Mouse (Mus musculus) heart, embryonic 11.5 days (tissue): ENCODE data around the gene Mrpl11. TPM values are rescaled to one million over a fixed set of nuclear protein-coding genes. Genes with fewer than 3 reads are reported as not detected.

Experiments used
- ATAC-seq: fragments of 200-750 bp; cut with Nextera tagmentation; replicated peaks from 2 replicates; pipeline ENCODE4 v1.8.0; 2017; ENCODE audit warnings: moderate library complexity; ENCODE audit not compliant: insufficient number of reproducible peaks, low FRiP score, low TSS enrichment
- H3K27ac ChIP-seq: fragments of 300-500 bp; sonication (generic); 2 replicates; pipeline ENCODE4 v1.5.1; 2014; ENCODE audit warnings: mild to moderate bottlenecking, low read depth, low read length
- H3K27me3 ChIP-seq: fragments of 300-500 bp; sonication (generic); 2 replicates; pipeline ENCODE4 v1.6.1; 2014; ENCODE audit warnings: mild to moderate bottlenecking, low read length, mixed read lengths; ENCODE audit not compliant: control insufficient read depth, insufficient read depth
- H3K36me3 ChIP-seq: fragments of 300-500 bp; sonication (generic); 2 replicates; pipeline ENCODE4 v1.6.1; 2014; ENCODE audit warnings: mild to moderate bottlenecking, low read length, moderate library complexity, mixed read lengths; ENCODE audit not compliant: control insufficient read depth, insufficient read depth
- H3K4me1 ChIP-seq: fragments of 300-500 bp; sonication (generic); 2 replicates; pipeline ENCODE4 v1.6.1; 2014; ENCODE audit warnings: low read length; ENCODE audit not compliant: control insufficient read depth, insufficient read depth
- H3K4me2 ChIP-seq: fragments of 300-500 bp; sonication (generic); 2 replicates; pipeline ENCODE4 v1.6.1; 2014; ENCODE audit warnings: mild to moderate bottlenecking, moderate library complexity
- H3K4me3 ChIP-seq: fragments of 300-500 bp; sonication (generic); 2 replicates; pipeline ENCODE4 v1.5.1; 2014; ENCODE audit warnings: low read depth, low read length
- H3K9ac ChIP-seq: fragments of 300-500 bp; sonication (generic); 2 replicates; pipeline ENCODE4 v1.6.1; 2014; ENCODE audit warnings: mild to moderate bottlenecking, low read depth, low read length, moderate library complexity
- H3K9me3 ChIP-seq: fragments of 300-500 bp; sonication (generic); replicated peaks from 2 replicates; pipeline ENCODE4 v1.6.1; 2016; ENCODE audit warnings: low read length; ENCODE audit not compliant: control insufficient read depth
- WGBS: fragments of 180-500 bp; shearing (Covaris S2); extraction: QIAGEN DNeasy Blood & Tissue Kit; methylation state at CpG from one replicate; pipeline ENCODE4 v1.1.7; 2014; ENCODE audit not compliant: insufficient replicate concordance; 5-methylcytosine and 5-hydroxymethylcytosine counted together
- polyA plus RNA-seq: library from polyadenylated mRNA; unstranded; fragments of >200 nt; fragmentation: Nextera tagmentation; extraction: Ambion mirVana; gene quantifications from 2 replicates; pipeline ENCODE4 v1.2.1, GENCODE M21; 2014

The Mrpl11 gene
- 117 and 129 TPM in 2 replicates for polyA plus RNA-seq

- Histone ChIP-seq H3K27ac (peak within 1 kb of the TSS; percentile 79), H3K27me3 (no peaks in the 10 kb centered on the region)
Measured at GRCm38 (mm10) chr19:4961928-4962601, at the start of gene Mrpl11. Gene Mrpl11, plus strand, starts transcription at chr19:4962147.

DNA sequence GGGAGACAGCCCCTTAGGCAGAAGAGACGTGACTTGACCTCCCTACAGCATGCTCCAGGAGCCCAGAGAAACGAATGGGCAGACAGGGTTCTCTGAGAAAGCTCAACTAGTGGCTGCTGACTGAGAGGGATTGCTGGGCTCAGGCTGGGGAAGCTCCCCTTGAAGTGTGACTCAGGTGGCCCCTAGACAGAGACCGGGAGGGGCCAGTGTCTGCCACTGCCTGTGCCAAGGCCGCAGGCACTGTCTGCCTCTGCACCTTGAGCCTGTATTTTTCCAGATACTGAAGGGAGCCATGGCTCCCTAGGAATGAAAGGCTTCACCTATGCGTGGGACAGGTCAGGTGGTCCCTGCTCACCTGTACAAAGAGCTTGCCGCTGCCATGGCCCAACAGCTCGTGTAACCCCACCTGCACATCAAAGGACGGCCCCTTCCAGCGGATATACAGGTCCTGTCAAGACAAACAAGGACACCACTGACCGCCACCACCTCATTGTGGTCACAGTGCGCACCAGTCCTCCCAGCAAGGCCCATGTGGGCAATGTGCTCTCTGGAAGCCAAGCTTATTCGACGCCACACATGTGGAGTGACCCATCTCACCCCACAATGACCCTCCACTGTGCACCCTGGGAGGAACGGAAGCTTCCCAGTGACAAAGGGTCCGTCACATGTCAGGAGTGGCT, 45.9 kb upstream of the Mrpl11 start:
- Histone ChIP-seq H3K9ac (no peak overlapping the region), H3K27ac (no peak overlapping the region), H3K4me3 (no peak overlapping the region), H3K4me1 (no peaks in the 10 kb centered on the region), H3K4me2 (no peak overlapping the region), H3K36me3 (peaks cover 34% of the 10 kb centered on the region), H3K9me3 (no peaks in the 10 kb centered on the region), H3K27me3 (no peaks in the 10 kb centered on the region)
- ATAC-seq: no peak
- 90% methylated on average over 15 of the region's 15 CpGs for WGBS

More at GRCm38 (mm10) chr19:4961928-4962601, at the start of gene Mrpl11:
- Histone ChIP-seq H3K36me3 (peaks cover 18% of the 10 kb centered on the region), H3K9me3 (no peaks in the 10 kb centered on the region), H3K4me3 (peak within 1 kb of the TSS; percentile 95), H3K4me2 (peak within 1 kb of the TSS; percentile 74), H3K9ac (peak within 1 kb of the TSS; percentile 94), H3K4me1 (peaks cover 6% of the 10 kb centered on the region)
- WGBS: 0% methylated on average over 34 of the region's 34 CpGs
- ATAC-seq: peak; percentile 87; the same call in 1 of the 2 replicates

DNA sequence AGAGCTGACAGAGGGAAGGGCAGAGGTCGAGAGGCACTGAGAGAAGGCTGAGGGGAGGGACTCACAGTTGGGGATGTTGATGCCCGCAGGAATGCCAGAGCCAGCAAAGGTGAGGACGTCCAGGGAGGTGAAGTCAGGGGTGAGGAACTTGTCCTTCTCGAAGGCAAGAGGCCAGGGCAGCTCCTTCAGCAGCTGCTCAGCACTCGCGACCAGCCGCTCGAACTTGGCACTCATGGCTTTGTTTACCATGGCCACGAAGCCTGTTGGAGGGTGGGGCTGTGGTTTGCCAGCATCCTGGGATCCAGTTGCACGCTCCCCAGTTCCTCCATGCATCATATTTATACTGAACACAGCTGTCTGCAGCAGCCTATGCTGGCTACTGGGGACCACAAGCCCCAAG, 45.1 kb upstream of the Mrpl11 start:
- H3K36me3 ChIP-seq: peaks cover 39% of the 10 kb centered on the region
- no peak overlapping the region for H3K27ac ChIP-seq
- no peak overlapping the region for H3K9ac ChIP-seq
- H3K4me2 ChIP-seq: no peak overlapping the region
- H3K9me3 ChIP-seq: no peaks in the 10 kb centered on the region
- no peak overlapping the region for H3K4me3 ChIP-seq
- no peaks in the 10 kb centered on the region for H3K27me3 ChIP-seq
- no peak for ATAC-seq
- H3K4me1 ChIP-seq: no peaks in the 10 kb centered on the region
- WGBS: 81% methylated on average over 10 of the region's 10 CpGs

DNA sequence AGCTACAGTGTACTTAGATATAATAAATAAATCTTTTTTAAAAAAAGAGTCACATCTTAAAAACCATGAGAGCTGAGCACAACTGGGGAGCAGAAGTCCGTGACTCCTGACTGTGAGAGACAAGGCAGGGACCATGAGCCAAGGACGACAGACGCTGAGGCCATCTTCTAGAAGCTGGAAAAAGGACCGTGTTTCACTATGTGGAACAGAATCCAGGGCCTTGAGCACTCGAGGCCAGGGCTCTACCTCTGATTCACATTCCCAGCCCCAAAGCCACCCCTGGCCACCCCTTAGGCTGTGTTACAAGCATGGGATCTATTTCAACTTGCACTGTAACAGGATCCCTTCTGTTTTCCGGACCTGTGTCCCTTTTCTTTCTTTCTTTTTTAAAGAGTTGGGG, 42.3 kb upstream of the Mrpl11 start:
- Histone ChIP-seq H3K27ac (no peak overlapping the region), H3K4me3 (no peak overlapping the region), H3K9me3 (no peaks in the 10 kb centered on the region), H3K36me3 (peaks cover 47% of the 10 kb centered on the region), H3K9ac (no peak overlapping the region), H3K4me2 (no peak overlapping the region), H3K4me1 (no peaks in the 10 kb centered on the region), H3K27me3 (no peaks in the 10 kb centered on the region)
- 81% methylated on average over 6 of the region's 6 CpGs for WGBS
- no peak for ATAC-seq

DNA sequence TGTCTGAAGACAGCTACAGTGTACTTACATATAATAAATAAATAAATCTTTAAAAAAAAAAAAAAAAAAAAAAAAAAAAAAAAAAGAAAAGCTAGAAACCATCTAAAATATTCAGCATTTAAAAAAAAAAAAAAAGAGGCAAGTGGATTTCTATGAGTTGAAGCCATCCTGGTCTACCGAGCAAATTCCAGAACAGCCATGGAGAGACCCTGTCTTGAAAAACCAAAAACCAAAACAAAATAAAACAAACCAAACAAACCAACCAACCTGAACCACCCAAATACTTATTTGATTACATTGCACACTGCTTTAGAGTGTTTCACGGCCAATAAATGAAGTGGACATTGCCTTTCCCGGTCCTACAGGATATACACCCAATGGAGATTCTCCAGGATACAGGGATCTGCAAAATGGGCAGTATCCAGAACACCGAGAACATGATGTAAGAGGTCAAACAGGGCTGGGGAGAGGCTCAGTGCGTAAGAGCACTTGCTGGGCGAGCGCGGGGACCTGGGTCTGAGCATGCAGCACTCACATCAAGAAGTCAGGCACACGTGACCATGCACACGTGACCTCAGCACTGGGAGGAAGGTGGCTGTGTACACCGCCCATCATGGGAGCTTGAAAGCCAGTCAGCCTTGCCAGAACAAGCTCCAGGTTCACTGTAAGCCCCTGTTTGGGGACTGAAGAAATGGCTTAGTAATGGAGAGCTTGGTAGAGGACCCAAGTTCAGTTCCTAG, 36.7 kb upstream of the Mrpl11 start:
- no peaks in the 10 kb centered on the region for H3K27me3 ChIP-seq
- no peaks in the 10 kb centered on the region for H3K9me3 ChIP-seq
- peaks cover 4% of the 10 kb centered on the region; the same call in 1 of the 2 replicates for H3K4me1 ChIP-seq
- H3K4me3 ChIP-seq: no peak overlapping the region
- no peak overlapping the region for H3K9ac ChIP-seq
- no peak overlapping the region for H3K27ac ChIP-seq
- 95% methylated on average over 11 of the region's 11 CpGs for WGBS
- ATAC-seq: no peak
- no peak overlapping the region for H3K4me2 ChIP-seq
- H3K36me3 ChIP-seq: peaks cover 31% of the 10 kb centered on the region

GRCm38 (mm10) chr19:4927904-4928531, 33.9 kb upstream of the Mrpl11 start, which contains the start of gene Dpp3:
Gene Dpp3, minus strand, starts transcription at chr19:4928287.
- H3K4me2 ChIP-seq: peak within 1 kb of the TSS; percentile 61
- peaks cover 18% of the 10 kb centered on the region for H3K36me3 ChIP-seq
- peak; percentile 97 for ATAC-seq
- no peaks in the 10 kb centered on the region for H3K9me3 ChIP-seq
- H3K27me3 ChIP-seq: no peaks in the 10 kb centered on the region
- peak within 1 kb of the TSS; percentile 84 for H3K9ac ChIP-seq
- under 1% methylated on average over 32 of the region's 32 CpGs for WGBS
- H3K27ac ChIP-seq: peak within 1 kb of the TSS; percentile 60; the same call in 1 of the 2 replicates
- peaks cover 4% of the 10 kb centered on the region; the same call in 1 of the 2 replicates for H3K4me1 ChIP-seq
- H3K4me3 ChIP-seq: peak within 1 kb of the TSS; percentile 76

DNA sequence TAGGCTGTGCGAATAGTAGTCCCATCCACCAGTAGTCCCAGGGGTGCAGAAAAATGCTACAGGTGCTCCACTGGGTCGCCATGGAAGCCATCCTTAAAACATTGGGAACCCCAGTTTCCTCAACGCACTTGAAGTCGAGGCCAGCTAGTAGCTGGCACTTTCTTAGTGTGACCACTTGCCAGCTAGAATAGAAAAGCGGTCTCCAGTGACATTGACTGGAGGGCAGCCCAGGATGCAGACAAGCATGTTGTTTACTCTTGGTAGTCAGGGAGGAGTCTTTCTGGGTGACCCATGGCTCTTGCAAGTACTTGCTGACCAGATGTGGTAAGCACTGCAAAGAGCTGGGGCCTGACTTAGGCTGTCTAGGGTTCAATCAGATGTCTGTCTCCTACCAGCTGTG, 33.2 kb upstream of the Mrpl11 start:
- Histone ChIP-seq H3K4me2 (peak overlapping the region; percentile 61), H3K27ac (peak overlapping the region; percentile 60; the same call in 1 of the 2 replicates), H3K27me3 (no peaks in the 10 kb centered on the region; the same call in 1 of the 2 replicates), H3K9ac (peak overlapping the region; percentile 84), H3K4me1 (peaks cover 4% of the 10 kb centered on the region; the same call in 1 of the 2 replicates), H3K36me3 (peaks cover 12% of the 10 kb centered on the region; the same call in 1 of the 2 replicates), H3K4me3 (peak overlapping the region; percentile 76), H3K9me3 (no peaks in the 10 kb centered on the region)
- 65% methylated on average over 5 of the region's 5 CpGs for WGBS
- no peak for ATAC-seq

GRCm38 (mm10) chr19:4936896-4937295, 25.1 kb upstream of the Mrpl11 start:
- ATAC-seq: no peak
- no peak overlapping the region for H3K27ac ChIP-seq
- peaks cover 12% of the 10 kb centered on the region for H3K27me3 ChIP-seq
- H3K9ac ChIP-seq: no peak overlapping the region
- no peaks in the 10 kb centered on the region for H3K4me1 ChIP-seq
- no peak overlapping the region for H3K4me3 ChIP-seq
- H3K36me3 ChIP-seq: no peaks in the 10 kb centered on the region
- H3K4me2 ChIP-seq: no peak overlapping the region
- 71% methylated on average over 2 of the region's 2 CpGs for WGBS
- H3K9me3 ChIP-seq: no peaks in the 10 kb centered on the region
